Mouse (Mus musculus) natural killer cell, adult 2 months (primary cell): ENCODE data around the gene Pdzph1.

Experiments
- DNase-seq, 2 experiments: peaks; one replicate each; pipeline ENCODE4 v3.0.0; 2022; ENCODE audit warnings: low spot score in 2 of 2

Pdzph1 gene

GRCm38 (mm10) chr17:58922821-58923220 is 68.4 kb downstream of the Pdzph1 start:
- no peak for DNase-seq

GRCm38 (mm10) chr17:58919927-58920326 is 71.2 kb downstream of the Pdzph1 start:
- DNase-seq = no peak

GRCm38 (mm10) chr17:58919061-58919460 is 72.1 kb downstream of the Pdzph1 start:
- no peak for DNase-seq

GRCm38 (mm10) chr17:58918539-58918938 is 72.6 kb downstream of the Pdzph1 start:
- no peak for DNase-seq

GRCm38 (mm10) chr17:58911564-58911963 is 79.6 kb downstream of the Pdzph1 start:
- DNase-seq = no peak

- DNase-seq = no peak
Observed at GRCm38 (mm10) chr17:58909061-58909661, 82.0 kb downstream of the Pdzph1 start.

- DNase-seq = no peak
Observed at GRCm38 (mm10) chr17:58906001-58906400, 85.2 kb downstream of the Pdzph1 start.

GRCm38 (mm10) chr17:58891488-58892210 is 99.5 kb downstream of the Pdzph1 start:
- no peak for DNase-seq

- no peak for DNase-seq
Observed at GRCm38 (mm10) chr17:58889905-58890645, 101.1 kb downstream of the Pdzph1 start.

GRCm38 (mm10) chr17:58884393-58884792 is 106.8 kb downstream of the Pdzph1 start:
- no peak for DNase-seq

- DNase-seq = no peak
Observed at GRCm38 (mm10) chr17:58873356-58873755, 117.8 kb downstream of the Pdzph1 start.

- DNase-seq = no peak
Observed at GRCm38 (mm10) chr17:58870795-58871194, 120.4 kb downstream of the Pdzph1 start.
